Mouse (Mus musculus) heart, postnatal 14 days (tissue): Measurements from ENCODE around the gene Rfx2. TPM values are rescaled to one million over a fixed set of nuclear protein-coding genes. Genes with fewer than 3 reads are reported as not detected.

ENCODE experiments used
- DNase-seq, 2 experiments: peaks; one replicate each; pipeline ENCODE4 v3.0.0; 2021 to 2022
- intact Hi-C: fragments of 180-260 bp; cut with DNase I; formaldehyde crosslinking; loops from one replicate; pipeline ENCODE4 v1.15.1; 2025
- total RNA-seq, 2 experiments: library from RNA; stranded (reverse); gene quantifications; 2 replicates each; pipeline ENCODE4 v1.2.3; 2021

Rfx2 gene
- total RNA-seq, 2 experiments from 2014 or later: 4.3 to 6.0 TPM

- intact Hi-C loops: loop anchor here (5.0 kb wide), 1 partner anchor 33 kb away; no protein-coding TSS in a partner anchor
- DNase-seq: no peak
These were observed 9.7 kb upstream of the Rfx2 start for GRCm38 (mm10) chr17:56840524-56840923.

GRCm38 (mm10) chr17:56836336-56836735 is 5.5 kb upstream of the Rfx2 start:
- intact Hi-C loops: no loop called here
- no peak for DNase-seq

GRCm38 (mm10) chr17:56833381-56833780 is 2.6 kb upstream of the Rfx2 start:
- DNase-seq: no peak
- intact Hi-C loops: loop anchor here (5.0 kb wide), 1 partner anchor 159 kb away; the partner anchor contains the start of gene Clpp

- DNase-seq: no peak
- intact Hi-C loops: loop anchor here (5.0 kb wide), 1 partner anchor 159 kb away; the partner anchor contains the start of gene Clpp
These were observed 2.1 kb upstream of the Rfx2 start for GRCm38 (mm10) chr17:56832918-56833317.

GRCm38 (mm10) chr17:56831111-56831816 is 451 bp upstream of the Rfx2 start:
- DNase-seq: peak; percentile 99

GRCm38 (mm10) chr17:56829795-56830194 is 1.0 kb downstream of the Rfx2 start:
- no peak for DNase-seq
- intact Hi-C loops: loop anchor here (5.0 to 10.0 kb wide), 2 partner anchors 163 to 225 kb away; partner anchors contain the start of genes Clpp, Crb3 and Slc25a23

More at GRCm38 (mm10) chr17:56831111-56831816, 451 bp upstream of the Rfx2 start:
- intact Hi-C loops: loop anchor here (5.0 kb wide), 1 partner anchor 161 kb away; the partner anchor contains the start of gene Clpp

- no peak for DNase-seq
- intact Hi-C loops: loop anchor here (10.0 kb wide), 1 partner anchor 226 kb away; the partner anchor contains the start of genes Crb3 and Slc25a23
These were observed 1.6 kb downstream of the Rfx2 start for GRCm38 (mm10) chr17:56829171-56829570.

- intact Hi-C loops: loop anchor here (10.0 kb wide), 1 partner anchor 228 kb away; the partner anchor contains the start of genes Crb3 and Slc25a23
- no peak for DNase-seq
These were observed 4.1 kb downstream of the Rfx2 start for GRCm38 (mm10) chr17:56826718-56827117.

GRCm38 (mm10) chr17:56823352-56823751 is 7.5 kb downstream of the Rfx2 start:
- no peak for DNase-seq
- intact Hi-C loops: loop anchor here (10.0 kb wide), 1 partner anchor 231 kb away; the partner anchor contains the start of genes Crb3 and Slc25a23

- DNase-seq: no peak
- intact Hi-C loops: loop anchor here (10.0 kb wide), 1 partner anchor 232 kb away; the partner anchor contains the start of genes Crb3 and Slc25a23
These were observed 8.4 kb downstream of the Rfx2 start for GRCm38 (mm10) chr17:56822380-56822779.

- DNase-seq: no peak
- intact Hi-C loops: loop anchor here (10.0 kb wide), 1 partner anchor 235 kb away; the partner anchor contains the start of genes Crb3 and Slc25a23
These were observed 11.1 kb downstream of the Rfx2 start for GRCm38 (mm10) chr17:56819694-56820111.

GRCm38 (mm10) chr17:56819032-56819545 is 11.7 kb downstream of the Rfx2 start:
- intact Hi-C loops: no loop called here
- DNase-seq: no peak

GRCm38 (mm10) chr17:56818067-56818636 is 12.7 kb downstream of the Rfx2 start:
- DNase-seq: no peak
- intact Hi-C loops: no loop called here

GRCm38 (mm10) chr17:56815057-56815345 is 15.8 kb downstream of the Rfx2 start:
- intact Hi-C loops: no loop called here

GRCm38 (mm10) chr17:56814316-56815056 is 16.3 kb downstream of the Rfx2 start:
- intact Hi-C loops: no loop called here

More at GRCm38 (mm10) chr17:56815057-56815345, 15.8 kb downstream of the Rfx2 start:
- DNase-seq: no peak

GRCm38 (mm10) chr17:56810245-56810644 is 20.6 kb downstream of the Rfx2 start:
- peak; percentile 91 to 94 for DNase-seq
- intact Hi-C loops: no loop called here

More at GRCm38 (mm10) chr17:56814316-56815056, 16.3 kb downstream of the Rfx2 start:
- peak; percentile 89 to 90 for DNase-seq

GRCm38 (mm10) chr17:56808518-56808917 is 22.3 kb downstream of the Rfx2 start:
- intact Hi-C loops: loop anchor here (2.0 to 10.0 kb wide), 6 partner anchors 34 to 526 kb away; partner anchors contain the start of gene Mllt1
- DNase-seq: peak; percentile 78 to 87

- DNase-seq: no peak
- intact Hi-C loops: loop anchor here (5.0 to 10.0 kb wide), 3 partner anchors 37 to 529 kb away; partner anchors contain the start of gene Mllt1
These were observed 25.0 kb downstream of the Rfx2 start for GRCm38 (mm10) chr17:56805784-56806183.

- DNase-seq: no peak
- intact Hi-C loops: loop anchor here (5.0 to 10.0 kb wide), 3 partner anchors 37 to 530 kb away; partner anchors contain the start of gene Mllt1
These were observed 25.9 kb downstream of the Rfx2 start for GRCm38 (mm10) chr17:56804952-56805351.

GRCm38 (mm10) chr17:56802065-56802464 is 28.7 kb downstream of the Rfx2 start:
- intact Hi-C loops: loop anchor here (10.0 kb wide), 1 partner anchor 533 kb away; no protein-coding TSS in a partner anchor

More at GRCm38 (mm10) chr17:56802065-56802464, 28.7 kb downstream of the Rfx2 start:
- DNase-seq: no peak
